Mouse (Mus musculus) E14TG2a.4 (cell line): ENCODE measurements around the gene Rbl1.

Experiments
- H3K27me3 ChIP-seq: 2 replicates; pipeline ENCODE4 v1.6.1; 2014; ENCODE audit warnings: low read length, control low read depth; ENCODE audit not compliant: insufficient read depth
- H3K36me3 ChIP-seq: 2 replicates; pipeline ENCODE4 v1.6.1; 2014; ENCODE audit warnings: low read length, control low read depth; ENCODE audit not compliant: insufficient read depth
- H3K4me1 ChIP-seq: replicated peaks from 2 replicates; pipeline ENCODE4 v1.6.1; 2014; ENCODE audit warnings: low read depth, low read length, control low read depth
- H3K4me3 ChIP-seq: replicated peaks from 2 replicates; pipeline ENCODE4 v1.5.1; 2014; ENCODE audit warnings: mild to moderate bottlenecking, low read length
- H3K9me3 ChIP-seq: 2 replicates; pipeline ENCODE4 v1.6.1; 2014; ENCODE audit warnings: low read length, control low read depth
- CTCF ChIP-seq: conservative IDR thresholded peaks from 2 replicates; pipeline ENCODE4 v1.5.1; 2014; ENCODE audit warnings: low read length
- NANOG ChIP-seq: IDR thresholded peaks from 2 replicates; pipeline ENCODE4 v1.6.1; 2014; ENCODE audit warnings: borderline replicate concordance, low read length, mixed read lengths
- POU5F1 ChIP-seq: IDR thresholded peaks from 2 replicates; pipeline ENCODE4 v1.6.1; 2014; ENCODE audit warnings: low read length, borderline replicate concordance

The Rbl1 gene

DNA sequence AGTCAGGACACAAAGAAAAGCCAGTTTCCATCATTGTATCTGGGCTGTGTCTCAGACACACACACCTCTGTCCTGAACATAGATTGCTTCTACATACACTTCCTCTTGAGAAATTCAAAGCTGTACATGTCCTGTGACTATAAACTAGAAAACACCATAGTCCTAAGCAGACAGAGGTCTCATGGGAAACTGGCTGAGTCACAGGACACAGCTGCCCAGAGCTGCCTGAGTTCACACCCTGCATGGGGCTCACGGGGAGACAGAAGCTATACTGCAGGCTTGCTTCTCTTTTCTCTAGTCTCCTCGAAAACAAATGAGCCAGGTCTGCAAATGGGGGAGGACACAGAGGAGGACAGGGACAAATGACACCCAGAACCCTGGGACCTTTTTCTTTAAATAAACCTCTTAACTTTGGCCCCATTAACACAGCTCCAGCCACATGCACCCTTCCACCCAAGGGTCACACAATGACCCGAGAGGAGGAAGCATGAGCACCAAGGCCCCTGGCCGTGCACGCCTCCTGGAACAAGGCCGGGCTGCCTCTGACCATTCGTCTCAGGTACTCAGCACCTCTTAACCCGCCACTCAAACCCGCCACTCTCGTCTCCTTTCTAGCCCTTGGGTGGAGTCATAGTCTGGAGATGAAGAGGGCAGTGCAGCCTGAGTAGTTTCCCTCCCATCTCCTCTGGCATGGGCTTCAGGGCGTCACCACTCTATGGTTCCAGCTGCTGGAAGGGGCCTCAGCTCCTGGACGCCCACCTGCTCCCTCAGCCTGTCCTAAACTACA is 104.6 kb downstream of the Rbl1 start:
- H3K9me3 ChIP-seq = no peaks in the 10 kb centered on the region
- H3K4me1 ChIP-seq = peaks cover 13% of the 10 kb centered on the region
- H3K27me3 ChIP-seq = no peaks in the 10 kb centered on the region
- no peak overlapping the region for H3K4me3 ChIP-seq
- peaks cover 15% of the 10 kb centered on the region for H3K36me3 ChIP-seq
- TF ChIP-seq POU5F1 (no peak), CTCF (no peak), NANOG (no peak)
